Comparison of ENCODE assay signal across 10 mouse cellular contexts in the genomic region with DNA sequence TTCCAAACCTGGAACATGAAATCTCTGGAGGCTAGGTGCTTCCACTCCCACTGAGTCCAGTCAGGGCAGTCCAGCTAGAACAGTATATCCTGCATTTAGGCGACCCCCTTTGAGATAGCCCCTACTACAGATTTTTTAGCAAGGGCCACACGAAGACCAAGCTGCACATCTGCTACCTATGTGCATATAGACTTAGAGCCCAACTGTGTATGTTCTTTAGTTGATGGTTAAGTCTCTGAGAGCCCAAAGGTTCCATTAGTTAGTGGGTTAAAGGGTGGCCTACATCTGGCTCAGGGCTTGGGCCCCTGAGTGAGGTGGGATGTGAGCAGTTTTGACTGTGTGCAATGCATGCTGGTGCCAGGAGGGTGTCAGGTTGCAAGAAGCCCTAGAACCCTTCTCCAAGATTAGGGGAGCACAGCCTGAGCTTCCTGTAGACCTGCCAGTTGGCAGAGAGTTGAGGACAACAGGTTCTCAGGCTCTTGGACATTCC. TPM values are rescaled to one million over a fixed set of nuclear protein-coding genes. Genes with fewer than 3 reads are reported as not detected.
DNase-seq lines count a peak whose midpoint lies in the region.
"Not testable (repeated sequence)": the region's sequence is repeated elsewhere in the genome, so short reads cannot be mapped to it uniquely, and the experiment has no call there.
"Had no signal": no experiment of that assay in that cellular context is flagged by ENCODE, and none has a peak within 500 bp of the region (broad histone marks: within the 10 kb centered on the region; RNA-seq: fewer than 3 reads in every experiment).

No protein-coding gene starts in this region.

- DNase-seq in T-cell, adult 2 months (ENCODE audit: low spot score), result peak; percentile 1
- DNase-seq in cerebellum, adult 9-10 months, result peak; percentile 9
- DNase-seq in gastrocnemius, postnatal 14 days, result peak; percentile 3
- peak; percentile 4 for DNase-seq in heart, postnatal 4 days
- DNase-seq in lung, postnatal 4 days, result peak; percentile 3 to 20
- peak; percentile 17 to 63 for DNase-seq in spleen, postnatal 4 days (ENCODE audit: low spot score in 2 of 2)
- DNase-seq in thymus, postnatal 4 days, result peak; percentile 6

- intact Hi-C loops in gastrocnemius, postnatal 14 days (cut with DNase I; ENCODE audit: low total_unique reads), result not testable (repeated sequence)

RNA-seq across cellular contexts. Expression of a gene that starts 32.4 kb away (rescaled TPM):
- total RNA-seq in gastrocnemius, postnatal 14 days (2021), result not detected
- total RNA-seq in heart, postnatal 4 days (2021), result under 1 TPM; 0.14 to 0.38 TPM
- total RNA-seq: hematopoietic stem cell, adult 5-6 weeks; midbrain, postnatal 0 days; neutrophil, adult 5-6 weeks had no signal

Comparison
In these comparisons a context has a peak if more than half of its experiments do, and no peak if none do; other contexts are left out.
1. Peak in every context shown above with its lines: DNase-seq.